Comparison of ENCODE assay signal across 12 mouse cellular contexts in genomic region chr8:48915275-48915674, GRCm38 (mm10).
"Had no signal": no experiment of that assay in that cellular context is flagged by ENCODE, and none has a peak within 500 bp of the region (broad histone marks: within the 10 kb centered on the region; RNA-seq: fewer than 3 reads in every experiment).

No protein-coding gene starts in this region.

- H3K36me3 ChIP-seq: limb, embryonic 12.5 days had no signal

- H3K9ac ChIP-seq: limb, embryonic 12.5 days had no signal

- H3K9me3 ChIP-seq: limb, embryonic 12.5 days had no signal

- H3K4me2 ChIP-seq: limb, embryonic 12.5 days; liver, embryonic 11.5 days; midbrain, embryonic 11.5 days had no signal

- H3K4me1 ChIP-seq: limb, embryonic 12.5 days; megakaryocyte, embryonic 14.5 days had no signal

- DNase-seq: kidney, adult 11 months; kidney, postnatal 14 days; layer of hippocampus, postnatal 36 days; lung, postnatal 14 days; right cerebral cortex, postnatal 14 days; thymus, postnatal 4 days had no signal

- H3K4me3 ChIP-seq: limb, embryonic 12.5 days; megakaryocyte, embryonic 14.5 days had no signal

- ATAC-seq: midbrain, embryonic 16.5 days had no signal

- H3K27ac ChIP-seq: limb, embryonic 12.5 days; macrophage had no signal

- H3K27me3 ChIP-seq: limb, embryonic 12.5 days; megakaryocyte, embryonic 14.5 days had no signal
